Mouse (Mus musculus) forebrain, embryonic 15.5 days (tissue): ENCODE data around the gene Timp2. TPM values are rescaled to one million over a fixed set of nuclear protein-coding genes. Genes with fewer than 3 reads are reported as not detected.
A peak's percentile ranks its signal among the peaks of the same experiment; 100 is the strongest.

ENCODE experiments used
- ATAC-seq: fragments of 200-750 bp; cut with Nextera tagmentation; replicated peaks from 2 replicates; pipeline ENCODE4 v1.8.0; 2017; ENCODE audit warnings: mild to moderate bottlenecking, moderate TSS enrichment, moderate library complexity
- H3K27ac ChIP-seq: fragments of 300-500 bp; sonication (generic); replicated peaks from 2 replicates; pipeline ENCODE4 v1.5.1; 2015; ENCODE audit warnings: mild to moderate bottlenecking, inconsistent platforms
- H3K27me3 ChIP-seq: fragments of 300-500 bp; sonication (generic); 2 replicates; pipeline ENCODE4 v1.6.1; 2015; ENCODE audit warnings: inconsistent platforms
- H3K36me3 ChIP-seq: fragments of 300-500 bp; sonication (generic); 2 replicates; pipeline ENCODE4 v1.6.1; 2015; ENCODE audit warnings: mild to moderate bottlenecking, inconsistent platforms
- H3K4me1 ChIP-seq: fragments of 300-500 bp; sonication (generic); 2 replicates; pipeline ENCODE4 v1.6.1; 2015; ENCODE audit warnings: inconsistent platforms
- H3K4me2 ChIP-seq: fragments of 300-500 bp; sonication (generic); replicated peaks from 2 replicates; pipeline ENCODE4 v1.6.1; 2015; ENCODE audit warnings: mild to moderate bottlenecking, inconsistent platforms
- H3K4me3 ChIP-seq: fragments of 300-500 bp; sonication (generic); 2 replicates; pipeline ENCODE4 v1.5.1; 2015; ENCODE audit warnings: mild to moderate bottlenecking, inconsistent platforms
- H3K9ac ChIP-seq: fragments of 300-500 bp; sonication (generic); replicated peaks from 2 replicates; pipeline ENCODE4 v1.6.1; 2015; ENCODE audit warnings: mild to moderate bottlenecking, inconsistent platforms
- H3K9me3 ChIP-seq: fragments of 300-500 bp; sonication (generic); 2 replicates; pipeline ENCODE4 v1.6.1; 2016; ENCODE audit warnings: inconsistent platforms
- WGBS: fragments of 180-500 bp; shearing (Covaris S2); methylation state at CpG from one replicate; pipeline ENCODE4 v1.1.7; 2015; ENCODE audit warnings: mixed read lengths; 5-methylcytosine and 5-hydroxymethylcytosine counted together
- polyA plus RNA-seq: library from polyadenylated mRNA; unstranded; fragments of >200 nt; fragmentation: Nextera tagmentation; extraction: Ambion mirVana; gene quantifications from 2 replicates; pipeline ENCODE4 v1.2.1, GENCODE M21; 2015

The Timp2 gene
- polyA plus RNA-seq, 1 experiment from 2014 or later = 75.2 TPM

DNA sequence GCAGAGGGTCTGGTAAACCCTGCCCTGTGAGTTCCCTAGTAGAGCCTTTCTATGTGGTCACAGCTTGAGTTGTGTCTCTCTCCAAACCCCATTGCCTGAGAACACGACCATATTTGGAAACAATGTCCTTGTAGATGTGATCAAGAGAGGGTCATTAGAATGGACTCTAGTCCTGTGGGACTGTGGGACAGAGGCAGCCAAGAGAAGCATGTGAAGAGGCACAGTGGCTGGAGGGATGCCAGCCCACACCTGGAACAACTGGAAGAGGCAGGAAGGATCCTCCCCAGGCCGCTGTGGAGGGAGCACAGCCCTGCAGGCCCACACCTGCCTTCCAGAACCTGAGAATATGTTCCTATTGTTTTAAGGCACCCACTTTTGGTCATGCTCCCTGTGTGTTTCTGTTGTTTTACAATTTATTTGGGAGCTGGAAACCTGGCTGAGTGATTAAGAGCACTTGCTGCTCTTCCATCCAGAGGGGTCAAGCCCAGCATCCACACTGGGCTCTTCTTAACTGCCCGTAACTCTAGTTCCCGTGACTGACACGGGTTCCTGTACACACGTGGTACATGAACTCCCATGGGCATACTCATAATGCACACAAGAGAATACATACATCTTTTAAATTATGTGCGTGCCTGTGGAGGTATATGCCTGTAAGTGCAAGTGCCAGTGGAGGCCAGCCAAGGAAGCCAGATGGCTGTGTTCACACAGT lies 101.9 kb downstream of the Timp2 start:
- Histone ChIP-seq H3K9me3 (no peaks in the 10 kb centered on the region), H3K4me1 (peaks cover 30% of the 10 kb centered on the region), H3K9ac (no peak overlapping the region), H3K27me3 (no peaks in the 10 kb centered on the region), H3K36me3 (peaks cover 12% of the 10 kb centered on the region), H3K4me3 (no peak overlapping the region), H3K27ac (peak overlapping the region; percentile 90), H3K4me2 (no peak overlapping the region)
- ATAC-seq = no peak; the same call in 1 of the 2 replicates
- 82% methylated on average over 7 of the region's 7 CpGs for WGBS

Other genes with a start within 250 kb of the Timp2 start
- 0.27 TPM in 2 replicates for gene Dnah17, start 225.1 kb downstream of the Timp2 start, polyA plus RNA-seq
- gene Cyth1, start 107.1 kb downstream of the Timp2 start, polyA plus RNA-seq = 32.3 and 34.6 TPM in 2 replicates
- gene Usp36, start 65.5 kb downstream of the Timp2 start, polyA plus RNA-seq = 17.0 and 17.4 TPM in 2 replicates
- 0.09 TPM in 1 of 2 replicates, not detected in the other for gene Cep295nl, start 13.2 kb downstream of the Timp2 start, polyA plus RNA-seq
- gene Lgals3bp, start 46.4 kb upstream of the Timp2 start, polyA plus RNA-seq = 2.6 TPM in 2 replicates
- gene Cant1, start 63.3 kb upstream of the Timp2 start, polyA plus RNA-seq = 28.9 and 31.6 TPM in 2 replicates
- 3.2 and 3.4 TPM in 2 replicates for gene C1qtnf1, start 72.5 kb upstream of the Timp2 start, polyA plus RNA-seq
- 5.3 and 6.8 TPM in 2 replicates for gene Engase, start 121.1 kb upstream of the Timp2 start, polyA plus RNA-seq